Mouse (Mus musculus): ENCODE results near the gene Olfr1145. TPM values are rescaled to one million over a fixed set of nuclear protein-coding genes. Genes with fewer than 3 reads are reported as not detected.

Olfr1145 gene
- not detected for polyA plus RNA-seq (2014; fragmentation: Illumina TruSeq; extraction: RNeasy Lipid Tissue Mini Kit (QIAGEN cat#74804))

DNA sequence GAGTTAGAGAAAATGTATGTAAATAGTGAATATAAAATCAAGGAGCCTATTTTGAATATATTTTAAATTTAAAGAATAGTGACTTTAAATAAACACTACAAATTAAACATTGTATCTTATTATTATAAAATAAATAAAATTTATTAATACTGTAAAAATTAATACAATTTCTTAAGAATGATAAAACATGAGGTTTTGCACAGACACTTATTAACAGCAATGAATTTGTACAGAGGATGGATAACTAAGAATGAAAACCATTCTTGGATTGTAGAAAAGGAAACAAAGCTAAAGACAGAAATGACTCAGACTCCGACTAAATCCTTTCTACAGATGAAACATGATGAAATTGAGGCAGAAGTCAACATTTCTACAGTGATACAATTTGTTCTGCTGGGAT lies at the start of gene Olfr1145:
Olfr1145 (plus strand) TSS at position 301 of the 400 bp plus-strand sequence.

GRCm38 (mm10) chr2:87779183-87779582 lies 30.4 kb upstream of the Olfr1145 start, which contains the start of gene Olfr152:
Gene Olfr152, plus strand, starts transcription at chr2:87779483.

GRCm38 (mm10) chr2:87800292-87800691 lies 9.3 kb upstream of the Olfr1145 start, which contains the start of gene Olfr1143:
Gene Olfr1143, plus strand, starts transcription at chr2:87800592.

DNA sequence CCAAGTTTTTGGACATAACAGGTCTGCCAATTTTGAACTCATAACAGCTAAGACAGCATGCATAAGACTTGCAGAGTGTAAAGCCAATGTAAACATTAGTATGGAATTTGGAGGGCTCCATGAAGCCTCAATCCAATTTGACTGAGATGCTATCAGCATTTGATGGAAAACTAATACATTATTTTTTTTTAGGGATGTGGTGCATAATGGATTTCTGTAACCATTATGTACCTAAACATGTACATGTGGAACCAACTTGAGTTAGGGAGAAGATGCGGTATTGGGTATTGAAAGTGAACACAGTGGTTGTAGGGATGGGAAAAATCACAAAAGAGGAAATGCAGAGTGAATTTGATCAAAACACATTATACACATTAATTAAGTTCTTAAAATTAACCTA lies 20.6 kb downstream of the Olfr1145 start, which contains the start of gene Olfr1148:
Olfr1148 (plus strand) TSS at position 301 of the 400 bp plus-strand sequence.

GRCm38 (mm10) chr2:87843693-87844092 lies 34.1 kb downstream of the Olfr1145 start, which contains the start of gene Olfr1150-ps1:
Gene Olfr1150-ps1, plus strand, starts transcription at chr2:87843993.

DNA sequence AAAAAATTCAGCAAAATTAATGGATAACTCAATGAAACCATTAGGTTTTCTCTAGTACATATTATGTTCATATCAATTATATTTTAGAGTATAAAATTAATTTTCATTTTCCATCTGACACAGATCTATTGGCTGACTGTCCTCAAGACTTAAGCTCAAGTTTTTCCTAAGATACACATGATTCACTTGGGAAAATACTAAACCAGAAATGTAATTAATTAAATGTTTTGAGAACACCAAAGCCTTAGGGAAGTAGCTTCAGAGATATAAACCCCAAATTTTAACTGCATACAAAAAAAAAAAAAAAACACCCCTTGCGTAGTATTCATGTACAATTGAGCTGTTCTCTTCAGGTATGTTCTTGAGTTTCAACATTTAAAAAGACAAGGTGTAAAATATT lies 45.9 kb downstream of the Olfr1145 start, which contains the start of gene Olfr1151:
Olfr1151 (plus strand) TSS at position 301 of the 400 bp plus-strand sequence.

Other genes with a start within 250 kb of the Olfr1145 start
- gene Olfr1129, start 235.9 kb upstream of the Olfr1145 start, polyA plus RNA-seq (2014; fragmentation: Illumina TruSeq; extraction: RNeasy Lipid Tissue Mini Kit (QIAGEN cat#74804)), result not detected
- gene Olfr1130, start 203.6 kb upstream of the Olfr1145 start, polyA plus RNA-seq (2014; fragmentation: Illumina TruSeq; extraction: RNeasy Lipid Tissue Mini Kit (QIAGEN cat#74804)), result not detected
- gene Olfr1131, start 182.7 kb upstream of the Olfr1145 start, polyA plus RNA-seq (2014; fragmentation: Illumina TruSeq; extraction: RNeasy Lipid Tissue Mini Kit (QIAGEN cat#74804)), result not detected
- not detected for gene Olfr1132, start 172.3 kb upstream of the Olfr1145 start, polyA plus RNA-seq (2014; fragmentation: Illumina TruSeq; extraction: RNeasy Lipid Tissue Mini Kit (QIAGEN cat#74804))
- gene Olfr1133, start 162.4 kb upstream of the Olfr1145 start, polyA plus RNA-seq (2014; fragmentation: Illumina TruSeq; extraction: RNeasy Lipid Tissue Mini Kit (QIAGEN cat#74804)), result not detected
- not detected for gene Olfr1134, start 151.4 kb upstream of the Olfr1145 start, polyA plus RNA-seq (2014; fragmentation: Illumina TruSeq; extraction: RNeasy Lipid Tissue Mini Kit (QIAGEN cat#74804))
- gene Olfr1135, start 136.2 kb upstream of the Olfr1145 start, polyA plus RNA-seq (2014; fragmentation: Illumina TruSeq; extraction: RNeasy Lipid Tissue Mini Kit (QIAGEN cat#74804)), result not detected
- gene Olfr1136, start 115.9 kb upstream of the Olfr1145 start, polyA plus RNA-seq (2014; fragmentation: Illumina TruSeq; extraction: RNeasy Lipid Tissue Mini Kit (QIAGEN cat#74804)), result not detected
- not detected for gene Olfr1137, start 96.6 kb upstream of the Olfr1145 start, polyA plus RNA-seq (2014; fragmentation: Illumina TruSeq; extraction: RNeasy Lipid Tissue Mini Kit (QIAGEN cat#74804))
- gene Olfr1138, start 69.8 kb upstream of the Olfr1145 start, polyA plus RNA-seq (2014; fragmentation: Illumina TruSeq; extraction: RNeasy Lipid Tissue Mini Kit (QIAGEN cat#74804)), result not detected
- gene Olfr1140, start 66.1 kb upstream of the Olfr1145 start, polyA plus RNA-seq (2014; fragmentation: Illumina TruSeq; extraction: RNeasy Lipid Tissue Mini Kit (QIAGEN cat#74804)), result not detected
- gene Olfr1141, start 55.8 kb upstream of the Olfr1145 start, polyA plus RNA-seq (2014; fragmentation: Illumina TruSeq; extraction: RNeasy Lipid Tissue Mini Kit (QIAGEN cat#74804)), result not detected
- gene Olfr152, start 30.3 kb upstream of the Olfr1145 start, polyA plus RNA-seq (2014; fragmentation: Illumina TruSeq; extraction: RNeasy Lipid Tissue Mini Kit (QIAGEN cat#74804)), result not detected
- gene Olfr1143, start 9.2 kb upstream of the Olfr1145 start, polyA plus RNA-seq (2014; fragmentation: Illumina TruSeq; extraction: RNeasy Lipid Tissue Mini Kit (QIAGEN cat#74804)), result not detected
- not detected for gene Olfr1148, start 20.7 kb downstream of the Olfr1145 start, polyA plus RNA-seq (2014; fragmentation: Illumina TruSeq; extraction: RNeasy Lipid Tissue Mini Kit (QIAGEN cat#74804))
- gene Olfr1150-ps1, start 34.2 kb downstream of the Olfr1145 start, polyA plus RNA-seq (2014; fragmentation: Illumina TruSeq; extraction: RNeasy Lipid Tissue Mini Kit (QIAGEN cat#74804)), result not detected
- not detected for gene Olfr1151, start 46.0 kb downstream of the Olfr1145 start, polyA plus RNA-seq (2014; fragmentation: Illumina TruSeq; extraction: RNeasy Lipid Tissue Mini Kit (QIAGEN cat#74804))
- gene Olfr1152, start 56.7 kb downstream of the Olfr1145 start, polyA plus RNA-seq (2014; fragmentation: Illumina TruSeq; extraction: RNeasy Lipid Tissue Mini Kit (QIAGEN cat#74804)), result not detected
- gene Olfr1153, start 85.1 kb downstream of the Olfr1145 start, polyA plus RNA-seq (2014; fragmentation: Illumina TruSeq; extraction: RNeasy Lipid Tissue Mini Kit (QIAGEN cat#74804)), result not detected
- not detected for gene Olfr1154, start 95.3 kb downstream of the Olfr1145 start, polyA plus RNA-seq (2014; fragmentation: Illumina TruSeq; extraction: RNeasy Lipid Tissue Mini Kit (QIAGEN cat#74804))
- gene Olfr1155, start 135.3 kb downstream of the Olfr1145 start, polyA plus RNA-seq (2014; fragmentation: Illumina TruSeq; extraction: RNeasy Lipid Tissue Mini Kit (QIAGEN cat#74804)), result not detected
- not detected for gene Olfr1156, start 143.3 kb downstream of the Olfr1145 start, polyA plus RNA-seq (2014; fragmentation: Illumina TruSeq; extraction: RNeasy Lipid Tissue Mini Kit (QIAGEN cat#74804))
- not detected for gene Olfr1157, start 158.5 kb downstream of the Olfr1145 start, polyA plus RNA-seq (2014; fragmentation: Illumina TruSeq; extraction: RNeasy Lipid Tissue Mini Kit (QIAGEN cat#74804))
- not detected for gene Olfr74, start 164.8 kb downstream of the Olfr1145 start, polyA plus RNA-seq (2014; fragmentation: Illumina TruSeq; extraction: RNeasy Lipid Tissue Mini Kit (QIAGEN cat#74804))
- gene Olfr1158, start 180.3 kb downstream of the Olfr1145 start, polyA plus RNA-seq (2014; fragmentation: Illumina TruSeq; extraction: RNeasy Lipid Tissue Mini Kit (QIAGEN cat#74804)), result not detected
- gene Olfr1160, start 198.4 kb downstream of the Olfr1145 start, polyA plus RNA-seq (2014; fragmentation: Illumina TruSeq; extraction: RNeasy Lipid Tissue Mini Kit (QIAGEN cat#74804)), result not detected
- not detected for gene Olfr1161, start 213.0 kb downstream of the Olfr1145 start, polyA plus RNA-seq (2014; fragmentation: Illumina TruSeq; extraction: RNeasy Lipid Tissue Mini Kit (QIAGEN cat#74804))
- not detected for gene Olfr73, start 227.9 kb downstream of the Olfr1145 start, polyA plus RNA-seq (2014; fragmentation: Illumina TruSeq; extraction: RNeasy Lipid Tissue Mini Kit (QIAGEN cat#74804))
- gene Olfr1162, start 241.3 kb downstream of the Olfr1145 start, polyA plus RNA-seq (2014; fragmentation: Illumina TruSeq; extraction: RNeasy Lipid Tissue Mini Kit (QIAGEN cat#74804)), result not detected